Mouse (Mus musculus): ENCODE data around the gene Cops3.
A peak's percentile ranks its signal among the peaks of the same experiment; 100 is the strongest.

The Cops3 gene

DNA sequence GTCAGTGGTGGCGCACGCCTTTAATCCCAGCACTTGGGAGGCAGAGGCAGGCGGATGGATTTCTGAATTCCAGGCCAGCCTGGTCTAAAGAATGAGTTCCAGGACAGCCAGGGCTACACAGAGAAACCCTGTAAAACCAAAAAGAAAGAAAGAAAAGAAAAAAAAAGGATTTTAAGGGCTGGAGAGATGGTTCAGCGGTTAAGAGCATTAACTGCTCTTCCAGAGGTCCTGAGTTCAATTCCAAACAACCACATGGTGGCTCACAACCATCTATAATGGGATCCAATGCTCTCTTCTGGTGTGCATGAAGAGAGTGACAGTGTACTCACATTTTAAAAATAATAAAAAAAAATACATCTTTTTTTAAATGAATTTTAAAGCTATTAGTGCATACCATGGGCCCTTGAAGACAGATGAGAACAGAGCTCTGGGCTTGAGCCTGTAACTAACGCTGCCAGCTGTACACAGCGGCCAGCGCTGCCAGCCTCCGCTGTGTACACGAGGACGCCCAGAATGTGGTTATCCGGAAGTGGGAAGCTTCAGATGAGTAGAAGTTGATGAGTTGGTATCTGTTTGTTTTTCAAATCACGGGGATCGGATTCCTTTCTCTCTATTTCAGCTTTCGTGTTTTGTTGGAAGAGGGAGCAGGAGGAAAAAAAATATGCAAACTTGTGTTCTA lies 29.0 kb downstream of the Cops3 start:
- no peak for DNase-seq

DNA sequence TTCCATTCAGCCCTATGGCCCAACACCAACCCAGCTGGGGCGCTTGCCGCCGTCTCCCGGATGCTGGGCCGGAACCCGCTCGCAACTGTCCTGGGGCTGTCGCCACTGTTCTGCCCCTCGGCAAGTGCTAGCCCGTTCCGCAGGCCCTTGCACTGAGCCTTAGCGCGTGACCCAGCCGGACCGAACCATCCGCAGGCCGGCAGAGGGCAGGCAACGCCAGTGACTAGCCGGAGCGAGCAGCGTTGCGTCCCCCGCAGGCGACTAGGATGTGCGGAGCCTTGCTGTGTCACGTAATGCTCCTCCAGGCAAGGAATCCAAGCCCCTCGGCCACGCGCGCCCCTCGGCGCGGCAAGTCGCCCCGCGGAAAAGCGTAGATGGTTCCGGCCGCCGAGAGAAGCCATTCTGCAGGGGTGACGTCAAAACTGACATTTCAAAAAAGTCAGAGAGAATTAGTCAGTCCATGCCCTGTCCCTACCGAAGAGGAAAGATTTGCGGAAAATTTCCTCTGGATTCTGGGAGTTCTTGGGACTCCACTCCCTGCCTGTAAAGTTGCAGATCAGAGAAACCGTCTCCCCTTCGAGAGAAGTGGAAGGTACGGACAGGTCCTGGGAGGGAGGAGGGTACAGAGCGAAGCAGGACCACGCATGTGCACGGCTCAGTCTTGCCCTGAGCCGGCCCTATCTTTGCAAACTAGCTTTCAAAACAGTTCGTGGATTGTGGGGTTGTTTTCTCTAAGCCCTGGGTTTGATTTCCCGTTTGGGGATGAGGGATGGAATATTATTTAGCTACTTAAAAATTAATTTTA lies 29.8 kb downstream of the Cops3 start, which contains the start of gene Flcn:
Gene Flcn, minus strand, starts transcription at position 347 of the 805 bp plus-strand sequence.
- DNase-seq = peak; percentile 86

DNA sequence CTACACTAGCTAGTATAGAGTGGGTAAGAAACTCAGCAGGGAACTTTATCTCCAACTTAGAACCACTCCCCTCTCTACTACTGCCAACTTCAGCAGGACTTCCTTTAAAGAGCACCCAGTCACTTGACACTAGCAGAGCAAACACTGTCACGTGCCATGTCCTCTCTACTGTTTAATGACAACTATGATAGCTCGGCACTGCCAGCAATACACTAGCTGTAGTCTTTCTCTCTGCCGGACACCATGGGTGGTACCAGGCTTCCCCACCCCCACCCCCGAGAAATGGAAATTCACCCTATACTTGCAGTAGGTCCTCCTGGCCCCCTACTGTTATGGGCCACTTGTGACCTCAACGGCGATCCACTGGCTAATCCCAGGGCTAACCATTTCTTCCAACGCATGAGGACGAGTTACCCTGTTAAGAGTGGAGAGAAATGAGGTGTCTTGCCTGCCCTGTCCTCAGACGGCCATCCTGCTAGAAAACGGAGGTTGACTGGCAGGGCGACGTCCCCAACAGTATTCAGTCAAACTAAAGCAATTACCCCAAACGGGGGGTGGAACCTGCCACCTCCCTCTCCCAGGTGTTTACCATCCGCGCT lies 30.5 kb downstream of the Cops3 start:
- DNase-seq = peak; percentile 53

DNA sequence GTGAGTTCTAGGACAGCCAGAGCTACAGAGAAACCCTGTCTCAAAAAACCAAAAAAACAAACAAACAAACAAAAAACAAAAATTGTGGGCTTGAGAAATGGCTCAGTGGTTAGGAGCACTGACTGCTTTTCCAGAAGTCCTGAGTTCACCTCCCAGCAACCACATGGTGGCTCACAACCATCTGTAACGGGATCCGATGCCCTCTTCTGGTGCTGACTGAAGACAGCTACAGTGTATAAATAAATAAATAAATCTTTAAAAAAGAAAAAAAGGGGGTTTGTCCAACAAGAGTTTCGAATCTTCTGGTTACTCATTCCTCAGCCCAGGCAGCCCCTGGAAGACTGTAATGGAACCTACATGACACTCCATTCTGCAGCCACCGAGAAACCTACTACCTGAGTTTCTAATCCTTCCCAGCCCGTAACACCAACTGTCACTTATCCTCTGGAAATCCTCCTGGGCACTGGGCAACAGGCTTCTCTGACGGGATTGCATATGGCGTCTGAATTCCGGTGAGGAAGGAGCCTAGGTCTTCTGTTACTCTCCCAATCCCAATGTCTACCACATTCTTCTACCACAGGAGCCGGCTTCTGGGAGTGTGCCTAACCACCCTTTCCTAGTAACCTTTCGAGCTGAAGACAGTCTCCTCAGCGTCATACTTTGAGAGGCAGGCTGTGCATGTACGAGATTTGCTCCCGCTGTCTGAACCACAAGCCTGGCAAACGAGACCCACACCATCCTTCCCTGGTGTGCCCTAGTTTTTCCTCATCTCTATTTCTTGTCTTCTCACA lies 31.3 kb downstream of the Cops3 start:
- no peak for DNase-seq

DNA sequence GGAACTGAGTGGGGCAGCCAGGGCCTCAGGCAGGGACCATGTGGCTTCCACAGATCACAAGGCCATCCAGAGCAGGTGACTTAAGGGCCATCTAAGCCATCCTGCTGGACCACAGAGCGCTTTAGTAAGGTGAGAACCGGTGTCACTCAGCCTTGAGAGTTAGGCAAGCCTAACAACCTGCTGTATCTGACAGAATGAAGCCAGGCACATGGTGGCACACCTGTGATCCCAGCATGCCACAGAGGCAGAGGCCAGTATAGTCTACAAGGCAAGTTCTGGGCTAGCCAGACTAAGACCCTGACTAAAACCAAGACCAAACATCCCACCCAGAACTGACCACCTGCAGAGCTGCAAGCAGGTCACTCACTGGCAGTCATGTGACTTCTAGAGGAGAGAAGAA lies 34.0 kb downstream of the Cops3 start:
- DNase-seq = no peak

DNA sequence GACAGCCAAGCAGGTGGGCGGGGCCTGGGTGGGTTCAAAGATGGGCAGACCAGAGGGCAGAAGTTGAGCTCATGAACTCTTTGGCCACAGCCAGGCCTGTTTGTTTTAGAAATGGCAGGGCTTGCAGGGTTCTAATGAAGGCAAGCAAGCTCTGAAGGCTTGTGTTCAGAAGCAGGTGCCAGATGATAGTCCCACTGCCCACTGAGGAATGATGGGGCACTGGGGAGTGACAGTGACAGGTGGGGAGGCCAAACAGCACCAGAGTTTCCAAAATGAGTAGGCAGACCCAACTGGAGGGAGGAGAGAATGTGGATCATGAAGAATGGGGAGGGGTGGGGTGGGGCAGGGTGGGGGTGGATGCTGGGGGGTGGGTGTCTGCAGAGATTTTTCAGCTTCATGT lies 34.4 kb downstream of the Cops3 start:
- DNase-seq = no peak

DNA sequence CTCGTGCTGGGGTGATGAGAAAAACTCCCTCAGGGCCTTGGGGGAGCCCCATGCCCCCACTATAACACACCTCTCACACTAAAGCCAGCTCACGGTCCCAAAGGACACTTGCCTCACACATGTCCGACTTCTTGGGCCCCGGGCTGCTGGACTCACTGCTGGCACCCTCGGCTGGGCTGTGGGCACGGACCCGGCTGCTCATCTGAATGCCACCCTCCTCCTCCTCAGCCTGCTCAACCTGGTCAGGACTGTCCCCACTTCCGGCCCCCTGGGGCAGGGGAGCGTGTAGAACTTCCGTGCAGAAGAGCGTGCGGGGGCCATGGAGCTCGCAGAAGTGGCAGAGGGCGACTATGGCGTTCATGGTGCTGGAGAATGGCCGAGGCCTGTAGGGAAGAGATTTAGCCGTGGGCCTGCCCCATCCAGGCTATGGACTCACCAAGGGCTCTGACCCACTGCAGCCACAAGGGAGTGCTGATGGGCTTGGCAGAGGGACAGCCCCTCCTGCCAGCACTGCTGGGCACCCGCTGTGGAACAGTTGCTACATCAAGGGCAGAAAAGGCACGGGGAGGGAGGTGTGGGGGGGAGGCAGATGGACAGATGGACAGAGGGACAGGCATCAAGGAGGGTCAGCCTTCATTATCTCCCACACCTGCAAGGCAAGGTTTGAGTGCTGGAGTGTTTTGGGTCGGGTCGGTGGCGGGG lies 35.1 kb downstream of the Cops3 start:
- DNase-seq = no peak

DNA sequence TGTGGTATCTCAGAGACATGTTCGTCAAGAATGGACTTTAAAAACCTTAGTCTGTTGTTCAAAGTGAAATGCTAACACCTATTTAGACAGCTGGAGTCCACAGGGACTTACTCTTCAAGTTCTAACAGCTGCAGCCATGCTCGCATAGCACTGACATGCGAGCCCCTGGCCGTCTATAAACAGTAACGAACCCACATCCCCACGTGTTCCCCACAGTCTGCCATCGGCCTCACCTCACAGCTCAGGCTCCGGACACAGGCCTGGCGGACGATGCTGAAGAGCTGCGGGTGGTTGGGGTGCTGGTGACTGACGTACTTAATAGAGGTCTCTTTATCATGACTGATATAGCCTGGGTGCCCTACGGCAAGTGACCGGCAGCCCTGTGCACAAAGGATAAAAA lies 36.1 kb downstream of the Cops3 start:
- no peak for DNase-seq

DNA sequence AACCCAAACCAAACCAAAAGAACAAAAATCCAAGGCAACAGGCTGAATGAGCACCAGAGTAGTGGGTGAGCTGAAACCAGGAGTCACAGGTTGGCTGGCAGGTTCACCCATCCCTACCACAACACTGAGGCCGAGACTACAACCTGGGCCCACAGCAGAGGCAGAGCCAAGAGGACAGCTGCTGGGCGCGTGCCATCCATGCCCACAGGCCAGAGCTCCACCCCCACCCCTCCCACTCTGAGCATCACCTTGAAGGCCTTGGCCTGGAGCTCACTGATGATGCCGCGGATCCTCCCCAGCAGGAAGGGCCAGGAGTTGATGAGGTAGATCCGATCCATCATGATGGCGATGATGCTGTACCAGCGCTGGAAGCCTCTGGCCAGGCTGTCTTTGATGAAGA lies 37.8 kb downstream of the Cops3 start:
- DNase-seq = no peak

DNA sequence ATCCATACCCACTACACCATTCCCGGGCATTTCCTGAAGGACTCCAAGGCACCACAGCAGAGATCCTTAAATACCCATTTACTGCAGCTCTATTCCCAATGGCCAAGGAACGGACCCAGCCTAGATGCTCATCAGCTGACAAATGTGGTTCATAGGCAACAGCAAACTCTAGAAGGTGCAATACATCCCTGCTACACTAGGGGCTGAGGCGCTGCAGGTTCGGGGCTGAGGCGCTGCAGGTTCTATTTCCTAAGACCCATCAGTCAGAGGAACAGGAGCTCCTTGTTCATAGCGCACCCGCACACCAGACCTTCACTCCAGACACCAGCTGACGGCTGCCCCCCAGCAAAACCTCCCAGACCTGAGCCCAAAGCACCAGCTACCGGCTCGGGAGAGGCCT lies 39.2 kb downstream of the Cops3 start:
- no peak for DNase-seq

DNA sequence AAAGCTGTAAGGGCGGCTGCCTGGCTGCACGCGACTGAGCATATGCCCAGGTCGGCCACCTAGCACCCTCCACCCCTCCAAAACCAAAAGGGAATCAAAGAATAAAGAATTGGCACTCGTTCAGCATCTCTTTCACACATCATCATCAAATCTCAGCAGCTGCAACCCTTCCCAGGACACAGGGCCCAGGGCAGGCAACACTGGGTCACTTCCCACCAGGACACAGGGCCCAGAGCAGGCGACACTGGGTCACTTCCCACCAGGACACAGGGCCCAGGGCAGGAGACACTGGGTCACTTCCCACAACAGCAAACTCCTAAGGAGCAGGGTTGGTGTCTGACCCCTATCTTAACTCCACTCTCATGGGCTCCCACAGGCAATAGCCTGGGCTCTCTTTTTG lies 46.2 kb downstream of the Cops3 start:
- DNase-seq = no peak

DNA sequence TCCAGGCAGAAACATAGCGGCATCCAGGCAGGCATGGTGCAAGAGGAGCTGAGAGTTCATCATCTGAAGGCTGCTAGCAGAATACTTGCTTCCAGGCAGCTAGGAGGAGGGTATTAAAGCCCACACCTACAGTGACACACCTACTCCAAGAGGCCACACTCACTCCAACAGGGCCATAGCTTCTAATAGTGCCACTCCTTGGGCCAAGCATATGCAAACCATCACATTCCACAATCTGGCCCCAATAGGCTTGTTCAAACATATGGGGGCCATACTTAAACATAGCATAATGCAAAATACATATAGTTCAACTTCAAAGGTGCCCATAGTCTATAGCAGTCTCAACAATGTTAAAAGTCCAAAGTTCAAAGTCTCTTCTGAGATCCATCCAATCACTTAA lies 50.3 kb downstream of the Cops3 start:
- DNase-seq = no peak

DNA sequence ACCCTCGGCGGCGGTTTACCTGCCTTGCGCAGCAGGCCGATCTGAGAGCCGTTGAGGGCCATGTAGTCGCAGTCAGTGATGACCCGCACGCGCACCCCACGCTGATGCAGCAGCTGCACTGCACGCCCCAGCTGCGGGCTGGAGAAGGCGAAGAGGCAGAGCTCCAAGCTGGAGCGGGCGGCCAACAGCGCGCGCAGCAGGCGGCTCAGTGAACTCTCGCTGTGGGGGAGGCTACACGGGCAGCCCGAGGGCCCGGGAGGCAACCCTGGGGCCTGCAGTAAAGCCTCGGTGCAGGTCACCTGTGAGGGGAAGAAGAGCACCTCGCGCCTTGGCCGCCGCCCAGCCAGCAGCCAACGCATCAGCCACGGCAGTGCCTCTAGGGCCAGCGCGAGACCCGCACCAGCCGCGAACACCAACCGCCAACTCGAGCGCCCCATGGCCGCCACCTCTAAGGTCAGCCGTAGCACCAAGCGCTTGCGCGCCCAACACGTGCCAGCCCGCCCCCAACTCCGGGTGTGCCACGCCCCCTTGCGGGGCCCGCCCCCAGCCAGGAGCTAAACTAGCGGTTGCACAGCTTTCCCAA lies 52.3 kb downstream of the Cops3 start, which contains the start of gene Pld6:
Gene Pld6, minus strand, starts transcription at position 447 of the 583 bp plus-strand sequence.
- DNase-seq = peak; percentile 53

DNA sequence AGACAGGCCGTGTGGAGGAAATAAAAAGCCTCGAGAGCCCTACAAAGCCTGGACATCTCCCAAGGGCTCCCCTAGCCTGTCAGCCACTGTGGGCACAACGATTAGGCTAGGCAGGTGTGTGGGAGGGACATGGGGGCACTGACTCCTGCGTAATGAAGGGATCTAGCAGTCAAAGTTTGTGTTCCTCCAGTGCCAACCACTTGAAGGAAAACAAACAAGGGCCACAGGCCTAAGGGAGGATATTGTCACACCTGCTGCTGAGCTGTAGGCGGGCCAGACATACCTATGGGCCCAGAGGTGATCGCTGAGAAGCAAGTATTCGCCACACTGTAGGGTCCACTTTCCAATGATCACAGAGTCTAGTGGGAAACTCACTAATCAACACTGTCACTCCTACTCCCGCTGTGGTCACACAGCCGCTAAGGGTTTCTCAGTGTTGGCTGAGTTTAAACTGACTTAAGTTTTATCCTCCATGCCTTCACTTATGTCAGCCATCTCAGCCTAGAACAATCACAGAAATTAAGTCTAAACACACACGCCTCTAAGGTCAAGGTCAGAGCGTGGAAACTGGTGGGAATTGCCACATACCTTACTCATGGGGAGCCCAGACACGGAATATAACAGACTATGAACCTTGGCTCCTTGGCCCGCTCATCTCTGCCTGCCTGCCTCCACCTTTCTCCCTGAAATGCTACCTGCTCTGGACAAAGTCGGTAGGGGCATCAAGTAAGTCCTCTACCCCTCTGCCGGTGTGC lies 53.0 kb downstream of the Cops3 start:
- DNase-seq = no peak

DNA sequence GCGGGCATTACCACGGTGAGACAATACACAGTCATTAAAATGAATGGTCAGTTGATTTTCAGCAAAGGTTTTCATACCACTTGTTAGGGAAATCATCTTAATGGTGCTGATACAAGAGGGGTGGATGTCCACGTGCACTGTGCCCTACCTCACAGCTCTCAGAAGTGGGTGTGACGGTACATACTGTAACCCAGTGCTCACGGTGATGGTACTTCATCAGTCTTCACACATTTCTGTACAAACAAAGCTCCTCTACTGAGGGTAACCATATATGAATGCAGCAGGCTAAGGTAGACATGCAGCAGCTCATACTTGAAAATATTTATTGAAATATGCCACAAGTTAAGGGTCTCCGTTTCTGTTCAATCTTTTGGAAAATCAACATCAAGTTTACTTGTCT lies 56.0 kb downstream of the Cops3 start:
- no peak for DNase-seq

DNA sequence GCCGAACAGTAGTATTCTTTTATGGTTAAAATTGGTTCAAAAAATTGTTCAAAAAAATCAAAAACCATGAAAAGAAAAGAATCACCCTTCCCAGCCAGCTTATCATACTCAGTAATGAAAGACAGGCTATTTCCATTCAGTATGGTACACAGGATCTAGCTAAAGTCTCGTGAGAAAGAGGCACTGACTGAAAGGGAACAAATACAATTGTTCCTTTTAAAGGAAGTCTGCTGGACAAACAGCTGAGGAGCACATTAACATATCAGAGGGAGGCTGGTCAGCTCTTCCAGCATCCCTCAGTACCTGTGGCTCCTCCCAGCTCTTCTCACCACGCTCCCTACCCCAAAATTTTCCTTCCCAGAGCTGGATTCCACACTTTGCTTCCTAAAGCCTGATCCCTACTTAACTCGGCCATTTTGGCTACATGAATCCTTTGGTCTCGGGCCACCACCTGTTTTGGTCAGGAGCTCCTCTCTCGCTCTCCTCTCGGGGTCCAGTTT lies 57.5 kb downstream of the Cops3 start:
- no peak for DNase-seq

DNA sequence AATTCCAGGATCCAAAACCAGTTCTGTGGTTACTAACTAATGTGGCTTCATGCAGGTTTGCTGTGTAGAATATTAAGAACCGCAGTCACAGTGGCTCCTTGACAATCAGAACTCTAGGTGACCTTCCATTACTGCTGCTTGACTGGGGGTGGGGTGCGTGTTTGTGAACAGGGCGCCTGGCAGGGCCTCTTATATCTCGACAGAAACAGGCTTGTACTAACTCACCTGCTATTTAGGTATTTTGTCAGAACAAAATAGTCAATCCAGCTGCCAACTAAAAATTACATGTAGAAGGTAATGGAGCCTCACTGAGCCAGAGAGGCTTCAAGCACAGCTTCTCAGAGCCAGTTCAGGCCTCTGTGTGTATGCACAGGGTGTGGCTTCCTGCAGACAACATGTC lies 59.4 kb downstream of the Cops3 start:
- DNase-seq = no peak

DNA sequence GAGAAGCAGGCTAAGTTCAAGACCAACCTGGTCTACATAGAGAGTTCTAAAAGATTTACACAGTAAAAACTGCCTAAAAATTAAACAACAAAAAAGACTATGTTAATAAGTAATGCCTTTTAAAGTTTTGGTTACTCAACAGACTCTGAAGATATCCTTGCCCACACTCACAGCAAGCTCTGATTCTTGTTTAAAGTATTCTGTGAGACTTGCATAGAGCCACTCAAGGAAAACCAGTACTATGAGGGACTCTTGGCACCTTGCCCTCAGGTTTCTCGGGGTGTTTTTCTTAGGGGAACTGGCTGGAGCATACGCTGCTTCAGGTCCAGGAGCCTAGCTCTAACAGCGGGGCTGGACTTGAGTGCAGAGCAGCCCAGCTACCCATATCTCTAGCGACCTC lies 60.2 kb downstream of the Cops3 start:
- DNase-seq = no peak

DNA sequence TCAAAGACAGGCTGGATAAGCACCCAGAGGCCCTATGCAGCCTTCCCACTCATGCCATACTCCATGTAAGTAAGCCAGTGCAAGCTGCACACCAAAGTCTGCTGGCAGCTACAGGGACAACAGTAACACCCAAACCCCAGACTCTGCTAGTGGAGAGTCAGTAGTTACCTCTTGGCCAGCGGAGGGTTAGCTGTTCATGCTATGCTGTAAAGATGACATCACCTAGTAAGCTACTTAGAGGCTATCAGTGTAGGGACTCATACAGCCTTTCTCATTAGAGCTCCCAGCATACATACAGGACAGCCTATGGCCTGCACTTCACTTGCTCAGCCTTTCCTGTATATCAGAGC lies 60.8 kb downstream of the Cops3 start:
- no peak for DNase-seq

DNA sequence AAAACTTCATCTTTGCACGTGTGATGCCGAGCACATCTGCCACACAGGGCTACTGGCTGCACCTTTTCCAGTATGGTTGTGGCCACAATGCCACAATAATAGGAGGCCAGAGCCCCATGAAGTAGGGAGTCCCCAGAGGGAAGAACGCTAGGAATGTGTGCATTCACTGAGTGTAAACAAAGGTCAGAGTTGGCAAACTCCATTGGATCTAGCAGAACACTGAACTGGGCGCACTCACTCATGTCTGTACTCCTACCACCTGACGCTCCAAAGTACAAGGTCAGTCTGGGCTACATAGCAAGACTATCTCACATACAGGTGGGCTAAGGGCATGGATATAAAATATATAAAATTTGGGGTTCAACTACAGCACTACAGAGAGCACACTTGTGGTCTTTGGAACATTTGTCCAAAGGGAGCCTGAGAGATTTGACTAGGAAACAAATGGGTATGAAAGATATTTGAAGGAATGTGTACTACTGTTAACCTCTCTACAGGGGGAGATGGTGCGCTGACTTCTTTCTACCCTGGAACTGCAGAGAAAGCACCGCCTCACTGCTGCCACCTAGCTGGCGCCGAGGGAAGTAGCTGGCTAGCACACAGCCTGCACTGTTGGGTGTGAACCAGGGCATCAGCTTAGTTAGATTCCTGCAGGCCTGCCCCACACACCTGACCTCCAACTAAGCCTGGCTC lies 61.3 kb downstream of the Cops3 start:
- DNase-seq = peak; percentile 62

DNA sequence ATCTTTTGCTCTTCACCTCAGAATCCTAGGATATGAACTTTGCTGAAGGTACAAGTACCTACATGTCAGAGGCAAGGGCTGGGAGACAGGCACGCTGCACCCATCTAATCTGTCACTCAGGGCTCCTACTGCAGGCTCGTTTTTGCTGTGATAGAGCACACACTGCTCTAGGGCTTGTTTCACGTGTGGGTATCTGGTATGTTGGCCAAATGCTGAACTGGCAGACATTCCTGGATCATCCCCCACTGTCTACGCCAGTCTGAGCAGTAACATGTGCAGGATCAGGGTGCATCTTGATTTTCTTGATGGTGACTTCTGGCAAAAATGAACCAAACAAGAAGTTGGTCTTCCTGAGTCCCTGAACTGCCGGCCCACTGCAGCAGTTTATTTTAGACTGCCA lies 62.4 kb downstream of the Cops3 start:
- no peak for DNase-seq
